Mouse (Mus musculus): ENCODE data around the gene Cacng3. TPM values are rescaled to one million over a fixed set of nuclear protein-coding genes. Genes with fewer than 3 reads are reported as not detected.

Cacng3 gene
- polyA plus RNA-seq, 1 experiment, result 0.48 TPM

GRCm38 (mm10) chr7:122667903-122668302, 2.4 kb upstream of the Cacng3 start:
- no peak overlapping the region for H3K27ac ChIP-seq (ENCODE audit: insufficient read depth, low read length)
- TF ChIP-seq CTCF (IDR thresholded peaks at IDR 0.05; ENCODE audit: extremely low read depth, insufficient read depth, insufficient read length, insufficient replicate concordance) (peak; percentile 32; the same call in 1 of the 2 replicates), POLR2A (IDR thresholded peaks at IDR 0.05; ENCODE audit: low read depth, low read length) (no peak)
- H3K27me3 ChIP-seq (ENCODE audit: control insufficient read depth, insufficient read depth, low read length), result peaks cover 4% of the 10 kb centered on the region; the same call in 1 of the 2 replicates
- H3K4me1 ChIP-seq (ENCODE audit: control insufficient read depth, insufficient read depth, insufficient read length), result no peaks in the 10 kb centered on the region
- H3K4me3 ChIP-seq (ENCODE audit: extremely low read depth, insufficient read depth, insufficient read length), result no peak overlapping the region
- DNase-seq (ENCODE audit: low read depth in 1 of 2, low spot score in 2 of 2), result peak in 1 of 2 experiments; percentile 4
- H3K36me3 ChIP-seq (ENCODE audit: control insufficient read depth, insufficient read depth, low read length), result no peaks in the 10 kb centered on the region
- 25% methylated on average over 5 of the region's 5 CpGs for WGBS

DNA sequence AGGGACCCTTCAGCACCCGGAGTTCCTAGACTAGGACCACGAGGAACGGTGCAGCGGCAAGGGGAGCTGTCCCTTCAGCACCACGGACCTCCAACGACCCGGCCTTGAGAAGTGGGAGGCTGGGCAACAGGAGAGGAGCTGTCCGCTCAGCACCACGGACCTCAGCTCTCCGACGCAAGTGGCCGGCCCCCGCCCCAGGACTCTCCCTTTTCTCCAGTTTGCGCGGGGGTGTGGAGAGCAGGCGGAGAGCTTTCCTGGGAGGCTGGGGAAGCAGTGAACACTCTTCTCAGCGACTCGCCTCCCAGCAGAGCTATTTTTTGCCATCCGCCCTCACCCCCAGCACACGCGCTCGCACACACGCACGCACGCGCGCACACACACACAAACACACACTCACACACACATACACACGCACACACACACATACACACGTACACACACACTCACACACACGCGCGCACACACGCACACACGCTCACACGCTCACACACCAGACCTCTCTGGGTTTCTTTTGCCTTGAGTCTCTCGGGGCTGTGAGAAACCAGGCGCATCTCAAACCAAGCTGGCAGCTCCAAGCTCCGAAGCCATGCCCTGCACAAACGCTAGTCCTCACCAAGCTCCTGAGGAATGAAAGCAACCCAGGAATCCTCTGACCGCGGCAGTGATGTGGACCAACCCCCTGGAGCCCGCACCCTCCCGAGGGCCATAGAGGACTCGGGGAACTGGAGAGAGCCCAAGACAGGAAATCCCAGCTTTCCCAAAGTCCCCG, 765 bp downstream of the Cacng3 start:
- 15% methylated on average over 45 of the region's 45 CpGs for WGBS
- DNase-seq (ENCODE audit: low read depth in 1 of 2, low spot score in 2 of 2), result peak; percentile 15 to 51
- H3K4me3 ChIP-seq (ENCODE audit: extremely low read depth, insufficient read depth, insufficient read length), result no peak overlapping the region

DNA sequence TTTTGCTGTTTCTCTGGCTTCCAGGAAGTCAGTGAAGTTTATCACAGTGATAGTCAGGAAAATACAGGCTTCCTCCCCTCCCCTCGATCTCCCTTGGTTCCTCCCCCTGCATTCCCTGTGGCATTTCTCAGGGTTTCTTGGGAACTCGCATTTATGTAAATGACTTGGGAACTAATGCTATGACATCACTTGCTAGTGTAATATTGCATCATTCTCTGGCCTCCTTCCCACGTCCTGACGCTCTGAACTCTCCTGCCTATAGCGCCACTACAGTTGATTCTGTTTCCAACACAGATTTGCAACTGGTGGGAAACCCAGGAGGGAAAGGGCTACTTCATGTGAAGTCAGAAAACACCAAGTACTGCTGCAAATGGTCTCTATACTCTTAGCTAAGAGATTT, 2.7 kb downstream of the Cacng3 start:
- Histone ChIP-seq H3K27ac (ENCODE audit: insufficient read depth, low read length) (no peak overlapping the region), H3K4me3 (ENCODE audit: extremely low read depth, insufficient read depth, insufficient read length) (no peak overlapping the region), H3K36me3 (ENCODE audit: control insufficient read depth, insufficient read depth, low read length) (no peaks in the 10 kb centered on the region), H3K27me3 (ENCODE audit: control insufficient read depth, insufficient read depth, low read length) (peaks cover 4% of the 10 kb centered on the region; the same call in 1 of the 2 replicates), H3K4me1 (ENCODE audit: control insufficient read depth, insufficient read depth, insufficient read length) (no peaks in the 10 kb centered on the region)
- 46% methylated on average over 5 of the region's 5 CpGs for WGBS
- no peak for DNase-seq (ENCODE audit: low read depth in 1 of 2, low spot score in 2 of 2)
- no peak for TF ChIP-seq POLR2A (IDR thresholded peaks at IDR 0.05; ENCODE audit: low read depth, low read length)
- no peak for TF ChIP-seq CTCF (IDR thresholded peaks at IDR 0.05; ENCODE audit: extremely low read depth, insufficient read depth, insufficient read length, insufficient replicate concordance)

More for the DNA sequence above, 765 bp downstream of the Cacng3 start:
- Histone ChIP-seq H3K27ac (ENCODE audit: insufficient read depth, low read length) (no peak overlapping the region), H3K36me3 (ENCODE audit: control insufficient read depth, insufficient read depth, low read length) (no peaks in the 10 kb centered on the region), H3K27me3 (ENCODE audit: control insufficient read depth, insufficient read depth, low read length) (peaks cover 4% of the 10 kb centered on the region; the same call in 1 of the 2 replicates), H3K4me1 (ENCODE audit: control insufficient read depth, insufficient read depth, insufficient read length) (no peaks in the 10 kb centered on the region)
- TF ChIP-seq CTCF (IDR thresholded peaks at IDR 0.05; ENCODE audit: extremely low read depth, insufficient read depth, insufficient read length, insufficient replicate concordance) (no peak), POLR2A (IDR thresholded peaks at IDR 0.05; ENCODE audit: low read depth, low read length) (no peak)

GRCm38 (mm10) chr7:122675207-122675606, 4.9 kb downstream of the Cacng3 start:
- no peak for DNase-seq (ENCODE audit: low read depth in 1 of 2, low spot score in 2 of 2)
- TF ChIP-seq CTCF (IDR thresholded peaks at IDR 0.05; ENCODE audit: extremely low read depth, insufficient read depth, insufficient read length, insufficient replicate concordance), result no peak
- Histone ChIP-seq H3K36me3 (ENCODE audit: control insufficient read depth, insufficient read depth, low read length) (no peaks in the 10 kb centered on the region), H3K4me3 (ENCODE audit: extremely low read depth, insufficient read depth, insufficient read length) (no peak overlapping the region), H3K27me3 (ENCODE audit: control insufficient read depth, insufficient read depth, low read length) (peaks cover 4% of the 10 kb centered on the region; the same call in 1 of the 2 replicates), H3K27ac (ENCODE audit: insufficient read depth, low read length) (no peak overlapping the region), H3K4me1 (ENCODE audit: control insufficient read depth, insufficient read depth, insufficient read length) (no peaks in the 10 kb centered on the region)
- 89% methylated on average over 7 of the region's 7 CpGs for WGBS

DNA sequence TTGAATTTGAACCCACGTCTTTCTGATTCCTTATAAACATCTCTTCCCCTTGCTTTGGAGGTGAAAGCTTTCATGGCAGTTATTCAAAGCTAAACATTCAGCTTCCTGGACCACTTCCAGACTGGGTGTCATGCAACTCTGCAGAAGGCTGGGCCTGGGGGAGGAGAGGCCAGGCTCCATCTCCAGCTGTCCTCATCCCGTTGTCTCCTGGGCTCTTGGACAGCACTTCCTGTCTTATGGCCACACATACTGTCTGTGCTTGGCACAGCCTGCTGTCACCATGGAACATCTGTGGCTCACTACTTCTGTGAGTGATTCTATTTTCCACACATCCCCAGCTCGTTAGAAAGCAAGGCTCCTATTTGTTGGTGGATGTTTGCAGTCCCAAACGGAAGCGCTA, 31.5 kb downstream of the Cacng3 start:
- H3K27me3 ChIP-seq (ENCODE audit: control insufficient read depth, insufficient read depth, low read length), result no peaks in the 10 kb centered on the region
- WGBS, result 67% methylated on average over 5 of the region's 5 CpGs
- H3K36me3 ChIP-seq (ENCODE audit: control insufficient read depth, insufficient read depth, low read length), result no peaks in the 10 kb centered on the region
- H3K27ac ChIP-seq (ENCODE audit: insufficient read depth, low read length), result no peak overlapping the region
- TF ChIP-seq POLR2A (IDR thresholded peaks at IDR 0.05; ENCODE audit: low read depth, low read length) (no peak), CTCF (IDR thresholded peaks at IDR 0.05; ENCODE audit: extremely low read depth, insufficient read depth, insufficient read length, insufficient replicate concordance) (no peak)
- no peak overlapping the region for H3K4me3 ChIP-seq (ENCODE audit: extremely low read depth, insufficient read depth, insufficient read length)
- H3K4me1 ChIP-seq (ENCODE audit: control insufficient read depth, insufficient read depth, insufficient read length), result no peaks in the 10 kb centered on the region
- DNase-seq (ENCODE audit: low read depth in 1 of 2, low spot score in 2 of 2), result no peak

DNA sequence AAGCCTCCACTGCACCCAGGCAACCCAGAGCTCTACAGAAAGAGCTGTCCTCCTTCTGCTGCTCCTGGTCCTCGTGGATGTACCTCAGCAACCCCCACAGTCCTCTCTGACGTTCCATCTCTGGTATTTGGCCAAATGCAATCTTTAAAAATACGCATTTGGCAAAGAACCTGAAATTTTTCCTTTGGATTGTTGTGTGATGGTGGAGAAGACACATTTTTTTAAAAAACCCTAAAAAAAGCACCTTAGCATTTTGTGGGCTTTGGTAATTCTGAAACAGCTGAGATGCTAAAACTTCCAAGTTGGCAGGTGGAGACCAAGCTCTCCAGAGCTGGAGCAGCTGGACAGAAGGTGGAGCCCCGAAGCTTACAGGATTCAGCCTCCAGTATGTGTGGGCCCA, 32.2 kb downstream of the Cacng3 start:
- WGBS, result 78% methylated on average over 4 of the region's 4 CpGs

DNA sequence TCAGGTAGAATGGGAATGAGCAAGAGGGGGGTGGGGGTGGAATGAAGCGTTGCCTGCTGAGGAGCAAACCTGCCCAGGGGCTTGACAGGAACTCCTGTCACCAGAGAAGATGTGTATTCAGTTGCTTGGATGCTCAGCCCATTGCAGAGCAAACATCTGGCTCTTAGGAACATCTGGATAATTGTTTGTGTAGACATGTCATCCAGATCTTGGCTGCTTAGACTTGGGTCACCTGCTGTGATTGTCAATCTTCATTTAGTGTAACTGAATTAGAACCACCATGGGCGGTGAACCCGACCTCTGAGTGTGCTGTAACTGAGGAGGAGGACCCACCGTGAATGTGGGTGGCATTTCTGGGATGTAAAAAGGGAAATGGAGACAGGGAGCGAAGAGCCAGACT, 36.4 kb downstream of the Cacng3 start:
- Histone ChIP-seq H3K4me1 (ENCODE audit: control insufficient read depth, insufficient read depth, insufficient read length) (no peaks in the 10 kb centered on the region), H3K36me3 (ENCODE audit: control insufficient read depth, insufficient read depth, low read length) (no peaks in the 10 kb centered on the region), H3K27ac (ENCODE audit: insufficient read depth, low read length) (no peak overlapping the region), H3K4me3 (ENCODE audit: extremely low read depth, insufficient read depth, insufficient read length) (no peak overlapping the region), H3K27me3 (ENCODE audit: control insufficient read depth, insufficient read depth, low read length) (no peaks in the 10 kb centered on the region)
- 71% methylated on average over 5 of the region's 5 CpGs for WGBS
- DNase-seq (ENCODE audit: low read depth in 1 of 2, low spot score in 2 of 2), result no peak
- TF ChIP-seq CTCF (IDR thresholded peaks at IDR 0.05; ENCODE audit: extremely low read depth, insufficient read depth, insufficient read length, insufficient replicate concordance) (no peak), POLR2A (IDR thresholded peaks at IDR 0.05; ENCODE audit: low read depth, low read length) (no peak)

More for the DNA sequence above, 32.2 kb downstream of the Cacng3 start:
- TF ChIP-seq POLR2A (IDR thresholded peaks at IDR 0.05; ENCODE audit: low read depth, low read length) (no peak), CTCF (IDR thresholded peaks at IDR 0.05; ENCODE audit: extremely low read depth, insufficient read depth, insufficient read length, insufficient replicate concordance) (no peak)
- Histone ChIP-seq H3K4me1 (ENCODE audit: control insufficient read depth, insufficient read depth, insufficient read length) (no peaks in the 10 kb centered on the region), H3K27me3 (ENCODE audit: control insufficient read depth, insufficient read depth, low read length) (no peaks in the 10 kb centered on the region), H3K4me3 (ENCODE audit: extremely low read depth, insufficient read depth, insufficient read length) (no peak overlapping the region), H3K27ac (ENCODE audit: insufficient read depth, low read length) (no peak overlapping the region), H3K36me3 (ENCODE audit: control insufficient read depth, insufficient read depth, low read length) (no peaks in the 10 kb centered on the region)
- no peak for DNase-seq (ENCODE audit: low read depth in 1 of 2, low spot score in 2 of 2)

Data from spleen, adult 2 months (tissue).